Mouse (Mus musculus): Measurements from ENCODE around the gene Lce1m. TPM values are rescaled to one million over a fixed set of nuclear protein-coding genes. Genes with fewer than 3 reads are reported as not detected.
"Not testable (repeated sequence)": the region's sequence is repeated elsewhere in the genome, so short reads cannot be mapped to it uniquely, and the experiment has no call there.

The Lce1m gene
- not detected in 2 replicates for polyA plus RNA-seq (2015; fragmentation: Nextera tagmentation; extraction: Ambion mirVana)

- H3K36me3 ChIP-seq, result no peaks in the 10 kb centered on the region
- peaks cover 5% of the 10 kb centered on the region; the same call in 1 of the 2 replicates for H3K27me3 ChIP-seq
- H3K4me1 ChIP-seq (replicated peaks), result peaks cover 7% of the 10 kb centered on the region
- ATAC-seq, result no peak
- no peak within 1 kb of the TSS for H3K4me3 ChIP-seq (replicated peaks)
- no peak within 1 kb of the TSS for H3K4me2 ChIP-seq (replicated peaks)
- H3K9me3 ChIP-seq, result no peaks in the 10 kb centered on the region
- H3K9ac ChIP-seq (replicated peaks), result no peak within 1 kb of the TSS
- WGBS, result 100% methylated on average over 2 of the region's 2 CpGs
- no peak within 1 kb of the TSS for H3K27ac ChIP-seq
Observed at GRCm38 (mm10) chr3:93018960-93019359, at the start of gene Lce1m. Gene Lce1m, minus strand, starts transcription at chr3:93019060.

GRCm38 (mm10) chr3:93068523-93068922 lies 49.7 kb upstream of the Lce1m start, which contains the start of gene Gm4858:
Gene Gm4858, plus strand, starts transcription at chr3:93068823.
- H3K4me2 ChIP-seq (replicated peaks); H3K36me3 ChIP-seq; H3K9me3 ChIP-seq; ATAC-seq; H3K4me1 ChIP-seq (replicated peaks); H3K27me3 ChIP-seq; H3K9ac ChIP-seq (replicated peaks); H3K4me3 ChIP-seq (replicated peaks); H3K27ac ChIP-seq: not testable (repeated sequence)

GRCm38 (mm10) chr3:93052826-93053474 lies 34.1 kb upstream of the Lce1m start:
- H3K36me3 ChIP-seq, result no peaks in the 10 kb centered on the region
- no peaks in the 10 kb centered on the region for H3K4me1 ChIP-seq (replicated peaks)
- H3K4me2 ChIP-seq (replicated peaks), result no peak overlapping the region
- no peaks in the 10 kb centered on the region for H3K9me3 ChIP-seq
- no peak for ATAC-seq
- H3K9ac ChIP-seq (replicated peaks), result no peak overlapping the region
- H3K27me3 ChIP-seq, result no peaks in the 10 kb centered on the region
- H3K4me3 ChIP-seq (replicated peaks), result no peak overlapping the region
- WGBS, result 60% methylated on average over 10 of the region's 10 CpGs
- no peak overlapping the region for H3K27ac ChIP-seq

GRCm38 (mm10) chr3:93050182-93050581 lies 31.3 kb upstream of the Lce1m start:
- Histone ChIP-seq H3K9me3 (no peaks in the 10 kb centered on the region), H3K27me3 (no peaks in the 10 kb centered on the region), H3K36me3 (no peaks in the 10 kb centered on the region), H3K4me2 (replicated peaks) (no peak overlapping the region), H3K4me3 (replicated peaks) (no peak overlapping the region), H3K9ac (replicated peaks) (no peak overlapping the region), H3K27ac (no peak overlapping the region), H3K4me1 (replicated peaks) (no peaks in the 10 kb centered on the region)
- 89% methylated on average over 1 of the region's 1 CpGs for WGBS
- no peak for ATAC-seq

GRCm38 (mm10) chr3:93031450-93031849 lies 12.6 kb upstream of the Lce1m start:
- no peaks in the 10 kb centered on the region for H3K27me3 ChIP-seq
- no peaks in the 10 kb centered on the region for H3K4me1 ChIP-seq (replicated peaks)
- no peak overlapping the region for H3K27ac ChIP-seq
- 52% methylated on average over 5 of the region's 5 CpGs for WGBS
- ATAC-seq, result peak; percentile 95
- H3K9ac ChIP-seq (replicated peaks), result no peak overlapping the region
- no peak overlapping the region for H3K4me3 ChIP-seq (replicated peaks)
- H3K4me2 ChIP-seq (replicated peaks), result no peak overlapping the region
- no peaks in the 10 kb centered on the region for H3K9me3 ChIP-seq
- H3K36me3 ChIP-seq, result no peaks in the 10 kb centered on the region

GRCm38 (mm10) chr3:93025486-93025885 lies 6.6 kb upstream of the Lce1m start:
- H3K27ac ChIP-seq, result no peak overlapping the region
- H3K36me3 ChIP-seq, result no peaks in the 10 kb centered on the region
- no peak overlapping the region for H3K4me3 ChIP-seq (replicated peaks)
- H3K4me2 ChIP-seq (replicated peaks), result no peak overlapping the region
- H3K27me3 ChIP-seq, result no peaks in the 10 kb centered on the region
- 85% methylated on average over 2 of the region's 2 CpGs for WGBS
- no peak overlapping the region for H3K9ac ChIP-seq (replicated peaks)
- H3K4me1 ChIP-seq (replicated peaks), result no peaks in the 10 kb centered on the region
- no peaks in the 10 kb centered on the region for H3K9me3 ChIP-seq
- no peak for ATAC-seq

- no peak overlapping the region for H3K9ac ChIP-seq (replicated peaks)
- no peaks in the 10 kb centered on the region for H3K27me3 ChIP-seq
- H3K4me3 ChIP-seq (replicated peaks), result no peak overlapping the region
- no peaks in the 10 kb centered on the region for H3K36me3 ChIP-seq
- ATAC-seq, result no peak
- 78% methylated on average over 3 of the region's 3 CpGs for WGBS
- no peak overlapping the region for H3K4me2 ChIP-seq (replicated peaks)
- no peaks in the 10 kb centered on the region for H3K4me1 ChIP-seq (replicated peaks)
- no peaks in the 10 kb centered on the region for H3K9me3 ChIP-seq
- no peak overlapping the region for H3K27ac ChIP-seq
Observed at GRCm38 (mm10) chr3:93023411-93024184, 4.7 kb upstream of the Lce1m start.

GRCm38 (mm10) chr3:93021171-93021570 lies 2.3 kb upstream of the Lce1m start:
- H3K27me3 ChIP-seq, result 0 out of 2 replicates have a peak, but pooled peaks cover 5% of the 10 kb centered on the region
- 95% methylated on average over 1 of the region's 1 CpGs for WGBS

GRCm38 (mm10) chr3:93015460-93016104 lies 3.3 kb downstream of the Lce1m start, which contains the start of gene Crct1:
Gene Crct1, minus strand, starts transcription at chr3:93015687.
- H3K36me3 ChIP-seq, result no peaks in the 10 kb centered on the region
- WGBS, result 41% methylated on average over 4 of the region's 4 CpGs
- 0 out of 2 replicates have a peak, but pooled peaks have one; percentile 28 for ATAC-seq
- peak within 1 kb of the TSS; percentile 75 for H3K4me2 ChIP-seq (replicated peaks)
- H3K4me1 ChIP-seq (replicated peaks), result peaks cover 7% of the 10 kb centered on the region
- H3K4me3 ChIP-seq (replicated peaks), result peak within 1 kb of the TSS; percentile 48
- no peaks in the 10 kb centered on the region for H3K9me3 ChIP-seq
- H3K9ac ChIP-seq (replicated peaks), result peak within 1 kb of the TSS; percentile 65
- peak within 1 kb of the TSS; percentile 27; the same call in 1 of the 2 replicates for H3K27ac ChIP-seq
- H3K27me3 ChIP-seq, result peaks cover 5% of the 10 kb centered on the region; the same call in 1 of the 2 replicates

More at GRCm38 (mm10) chr3:93021171-93021570, 2.3 kb upstream of the Lce1m start:
- no peak overlapping the region for H3K4me3 ChIP-seq (replicated peaks)
- no peaks in the 10 kb centered on the region for H3K9me3 ChIP-seq
- no peak overlapping the region for H3K9ac ChIP-seq (replicated peaks)
- no peaks in the 10 kb centered on the region for H3K36me3 ChIP-seq
- H3K4me2 ChIP-seq (replicated peaks), result no peak overlapping the region
- no peak for ATAC-seq
- H3K4me1 ChIP-seq (replicated peaks), result no peaks in the 10 kb centered on the region
- no peak overlapping the region for H3K27ac ChIP-seq

GRCm38 (mm10) chr3:93014871-93015270 lies 4.0 kb downstream of the Lce1m start:
- Histone ChIP-seq H3K27ac (peak overlapping the region; percentile 27; the same call in 1 of the 2 replicates), H3K4me3 (replicated peaks) (peak overlapping the region; percentile 48), H3K9ac (replicated peaks) (peak overlapping the region; percentile 65), H3K4me2 (replicated peaks) (peak overlapping the region; percentile 75), H3K4me1 (replicated peaks) (peaks cover 7% of the 10 kb centered on the region), H3K9me3 (no peaks in the 10 kb centered on the region), H3K27me3 (peaks cover 5% of the 10 kb centered on the region; the same call in 1 of the 2 replicates), H3K36me3 (no peaks in the 10 kb centered on the region)
- 11% methylated on average over 5 of the region's 5 CpGs for WGBS
- peak; percentile 34; the same call in 1 of the 2 replicates for ATAC-seq

- Histone ChIP-seq H3K27ac (peak overlapping the region; percentile 27; the same call in 1 of the 2 replicates), H3K4me1 (replicated peaks) (peaks cover 7% of the 10 kb centered on the region), H3K27me3 (peaks cover 5% of the 10 kb centered on the region; the same call in 1 of the 2 replicates), H3K4me2 (replicated peaks) (peak overlapping the region; percentile 75), H3K36me3 (no peaks in the 10 kb centered on the region), H3K9ac (replicated peaks) (peak overlapping the region; percentile 65), H3K9me3 (no peaks in the 10 kb centered on the region), H3K4me3 (replicated peaks) (peak overlapping the region; percentile 48)
- under 1% methylated on average over 24 of the region's 24 CpGs for WGBS
- ATAC-seq, result peak; percentile 88
Observed at GRCm38 (mm10) chr3:93014378-93014801, 4.5 kb downstream of the Lce1m start.

Measured in midbrain, embryonic 13.5 days (tissue).